Mouse (Mus musculus) myocyte (in vitro differentiated cells): ENCODE data around the gene Hist2h3c2. TPM values are rescaled to one million over a fixed set of nuclear protein-coding genes. Genes with fewer than 3 reads are reported as not detected.
"Not testable (repeated sequence)": the region's sequence is repeated elsewhere in the genome, so short reads cannot be mapped to it uniquely, and the experiment has no call there.

Experiments used
- H3K27me3 ChIP-seq: one replicate; pipeline ENCODE4 v1.6.1; 2011; ENCODE audit not compliant: control insufficient read depth, insufficient read depth, insufficient read length
- H3K36me3 ChIP-seq: one replicate; pipeline ENCODE4 v1.6.1; 2011; ENCODE audit not compliant: control insufficient read depth, insufficient read depth
- H3K4me2 ChIP-seq: one replicate; pipeline ENCODE4 v1.6.1; 2011; ENCODE audit warnings: low read depth, control low read depth
- H3K4me3 ChIP-seq: one replicate; pipeline ENCODE4 v1.5.1; 2011; ENCODE audit warnings: mild to moderate bottlenecking, control low read depth, moderate library complexity
- H3K79me2 ChIP-seq: one replicate; pipeline ENCODE4 v1.6.1; 2011; ENCODE audit not compliant: control insufficient read depth, insufficient read depth
- H3ac ChIP-seq: one replicate; pipeline ENCODE4 v1.6.1; 2011; ENCODE audit not compliant: control insufficient read depth, insufficient read length
- CEBPB ChIP-seq: IDR thresholded peaks from 2 replicates; pipeline ENCODE4 v1.6.1; 2011; ENCODE audit warnings: mild to moderate bottlenecking, moderate library complexity; ENCODE audit not compliant: poor library complexity, insufficient read depth, severe bottlenecking
- E2F4 ChIP-seq: IDR thresholded peaks from one replicate; pipeline ENCODE4 v1.6.1; 2011; ENCODE audit warnings: mild to moderate bottlenecking, control low read depth, moderate library complexity; ENCODE audit not compliant: insufficient read depth
- MAX ChIP-seq: IDR thresholded peaks from one replicate; pipeline ENCODE4 v1.6.1; 2011; ENCODE audit warnings: low read depth, mild to moderate bottlenecking, control low read depth
- MYOD1 ChIP-seq, 3 experiments: IDR thresholded peaks; one replicate each; pipeline ENCODE4 v1.6.1; 2011; ENCODE audit warnings: control low read depth in 2 of 3, low read depth in 2 of 3, mild to moderate bottlenecking in 2 of 3, moderate library complexity in 1 of 3; ENCODE audit not compliant: insufficient read length in 2 of 3, control insufficient read depth in 1 of 3
- MYOG ChIP-seq, 3 experiments: IDR thresholded peaks; one replicate each; pipeline ENCODE4 v1.6.1; 2011; ENCODE audit warnings: control low read depth in 2 of 3, low read depth in 2 of 3, mild to moderate bottlenecking in 2 of 3; ENCODE audit not compliant: insufficient read length in 2 of 3, control insufficient read depth in 1 of 3, insufficient read depth in 1 of 3
- POLR2A ChIP-seq: IDR thresholded peaks from one replicate; pipeline ENCODE4 v1.6.1; 2011; ENCODE audit warnings: low read depth, mild to moderate bottlenecking, control low read depth, moderate library complexity; ENCODE audit not compliant: insufficient read length
- POLR2AphosphoS2 ChIP-seq: IDR thresholded peaks from one replicate; pipeline ENCODE4 v1.6.1; 2011; ENCODE audit warnings: low read depth, control low read depth; ENCODE audit not compliant: insufficient read length
- REST ChIP-seq: IDR thresholded peaks from one replicate; pipeline ENCODE4 v1.6.1; 2011; ENCODE audit warnings: mild to moderate bottlenecking, control low read depth, moderate library complexity; ENCODE audit not compliant: insufficient read depth, insufficient read length
- SRF ChIP-seq: IDR thresholded peaks from one replicate; pipeline ENCODE4 v1.6.1; 2011; ENCODE audit warnings: low read depth; ENCODE audit not compliant: control insufficient read depth, insufficient read length
- TCF12 ChIP-seq: IDR thresholded peaks from one replicate; pipeline ENCODE4 v1.6.1; 2011; ENCODE audit warnings: mild to moderate bottlenecking, control low read depth; ENCODE audit not compliant: poor library complexity, insufficient read depth, severe bottlenecking
- TCF3 ChIP-seq: IDR thresholded peaks from one replicate; pipeline ENCODE4 v1.6.1; 2011; ENCODE audit warnings: low read depth, control low read depth; ENCODE audit not compliant: insufficient read length
- USF1 ChIP-seq: IDR thresholded peaks from one replicate; pipeline ENCODE4 v1.6.1; 2011; ENCODE audit warnings: low read depth, mild to moderate bottlenecking, control low read depth, moderate library complexity
- polyA plus RNA-seq: library from polyadenylated mRNA; unstranded; fragments of >200 nt; fragmentation: generic; extraction: Trizol; gene quantifications from one replicate; pipeline ENCODE4 v1.2.1, GENCODE M21; 2012; ENCODE audit warnings: missing spikeins

Gene Hist2h3c2
- polyA plus RNA-seq, 1 experiment: 22.7 TPM

- Histone ChIP-seq H3K36me3 (no peaks in the 10 kb centered on the region), H3K4me2 (peak overlapping the region; percentile 74), H3ac (no peak overlapping the region), H3K4me3 (peak overlapping the region; percentile 35), H3K27me3 (no peaks in the 10 kb centered on the region), H3K79me2 (peaks cover 5% of the 10 kb centered on the region)
- TF ChIP-seq POLR2AphosphoS2 (peak; percentile 28), TCF12 (no peak)
Measured at GRCm38 (mm10) chr3:96248141-96249033, 9.5 kb upstream of the Hist2h3c2 start.

DNA sequence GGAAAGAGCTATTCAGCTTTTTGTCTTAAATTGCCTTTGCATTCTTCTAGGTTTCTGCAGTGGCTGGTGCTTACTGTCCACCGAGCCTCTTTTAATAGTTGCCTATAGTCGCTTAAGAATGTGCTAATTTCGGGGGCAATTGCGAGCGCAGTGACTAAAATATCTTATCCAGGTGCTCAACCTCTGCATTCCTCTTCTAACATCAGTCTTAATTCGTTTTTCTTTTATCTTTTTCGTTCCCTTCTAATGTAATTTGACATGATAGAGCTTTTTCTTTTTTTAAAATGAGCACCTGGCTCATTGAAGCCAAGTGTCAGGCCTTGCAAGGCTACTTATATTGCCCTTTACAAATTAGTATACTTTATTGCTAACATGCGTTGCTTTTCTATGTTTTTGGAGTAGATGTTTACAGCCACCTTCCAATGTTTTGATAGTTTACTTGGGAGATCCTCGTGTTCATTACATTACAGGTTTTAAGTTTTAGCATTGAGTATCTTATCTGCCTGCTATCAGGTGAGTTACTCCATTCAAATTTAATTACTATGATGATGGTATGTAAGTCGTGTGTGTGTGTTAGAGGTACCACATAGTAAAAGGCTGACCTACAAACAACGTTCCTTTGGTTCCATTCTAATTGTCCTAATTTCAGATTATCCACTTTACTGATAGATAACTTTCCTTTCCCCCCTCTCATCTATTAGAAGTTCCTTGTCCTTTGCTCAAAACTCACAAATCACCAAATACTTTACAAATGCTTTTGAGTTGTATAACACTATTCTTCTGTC is 8.6 kb upstream of the Hist2h3c2 start:
- TF ChIP-seq SRF: no peak
- no peak for TF ChIP-seq MAX
- peak; percentile 26 for TF ChIP-seq POLR2A
- H3ac ChIP-seq: no peak overlapping the region
- peaks cover 5% of the 10 kb centered on the region for H3K79me2 ChIP-seq
- no peaks in the 10 kb centered on the region for H3K36me3 ChIP-seq
- peak overlapping the region; percentile 35 for H3K4me3 ChIP-seq
- H3K27me3 ChIP-seq: no peaks in the 10 kb centered on the region
- peak overlapping the region; percentile 74 for H3K4me2 ChIP-seq

- H3K27me3 ChIP-seq, H3K36me3 ChIP-seq, H3K79me2 ChIP-seq: not testable (repeated sequence)
- Histone ChIP-seq H3ac (peak within 1 kb of the TSS; percentile 87), H3K4me2 (peak within 1 kb of the TSS; percentile 74), H3K4me3 (peak within 1 kb of the TSS; percentile 35)
Measured at GRCm38 (mm10) chr3:96246427-96246856, 7.5 kb upstream of the Hist2h3c2 start, which contains the start of gene Hist2h3c1. Hist2h3c1 (plus strand) TSS chr3:96246685.

GRCm38 (mm10) chr3:96246018-96246417 is 7.1 kb upstream of the Hist2h3c2 start:
- H3ac ChIP-seq, H3K4me2 ChIP-seq, H3K36me3 ChIP-seq, H3K79me2 ChIP-seq, H3K27me3 ChIP-seq, H3K4me3 ChIP-seq: not testable (repeated sequence)

GRCm38 (mm10) chr3:96245003-96245886 is 6.3 kb upstream of the Hist2h3c2 start, which contains the start of gene Hist2h2aa1:
Hist2h2aa1 (plus strand) TSS chr3:96245497.
- H3K36me3 ChIP-seq, H3K27me3 ChIP-seq: not testable (repeated sequence)

GRCm38 (mm10) chr3:96243921-96244572 is 5.1 kb upstream of the Hist2h3c2 start:
- H3K4me2 ChIP-seq: peak overlapping the region; percentile 69
- H3ac ChIP-seq: no peak overlapping the region
- peaks cover 5% of the 10 kb centered on the region for H3K79me2 ChIP-seq
- no peaks in the 10 kb centered on the region for H3K27me3 ChIP-seq
- no peaks in the 10 kb centered on the region for H3K36me3 ChIP-seq
- TF ChIP-seq CEBPB (no peak), MYOD1 (IDR thresholded peaks at IDR 0.05; ENCODE audit: control insufficient read depth in 1 of 3, insufficient read length in 2 of 3, low read depth in 2 of 3) (no peak), E2F4 (no peak), REST (no peak), TCF3 (no peak), SRF (no peak), MYOG (IDR thresholded peaks at IDR 0.05; ENCODE audit: control insufficient read depth in 1 of 3, insufficient read depth in 1 of 3, insufficient read length in 2 of 3, low read depth in 2 of 3) (no peak), POLR2A (no peak), POLR2AphosphoS2 (no peak), USF1 (no peak), MAX (no peak), TCF12 (no peak)
- peak overlapping the region; percentile 35 for H3K4me3 ChIP-seq

More at GRCm38 (mm10) chr3:96245003-96245886, 6.3 kb upstream of the Hist2h3c2 start, which contains the start of gene Hist2h2aa1:
- Histone ChIP-seq H3ac (peak within 1 kb of the TSS; percentile 87), H3K4me3 (peak within 1 kb of the TSS; percentile 35), H3K4me2 (peak within 1 kb of the TSS; percentile 69)
- H3K79me2 ChIP-seq: not testable (repeated sequence)
- peak; percentile 76 for TF ChIP-seq POLR2A
- TF ChIP-seq POLR2AphosphoS2: peak; percentile 87
- peak; percentile 63 for TF ChIP-seq CEBPB
